Mouse (Mus musculus): ENCODE measurements around the gene Rras. TPM values are rescaled to one million over a fixed set of nuclear protein-coding genes. Genes with fewer than 3 reads are reported as not detected.

The Rras gene
- 383 and 414 TPM in 2 replicates for polyA plus RNA-seq (2012; rRNA removed)

DNA sequence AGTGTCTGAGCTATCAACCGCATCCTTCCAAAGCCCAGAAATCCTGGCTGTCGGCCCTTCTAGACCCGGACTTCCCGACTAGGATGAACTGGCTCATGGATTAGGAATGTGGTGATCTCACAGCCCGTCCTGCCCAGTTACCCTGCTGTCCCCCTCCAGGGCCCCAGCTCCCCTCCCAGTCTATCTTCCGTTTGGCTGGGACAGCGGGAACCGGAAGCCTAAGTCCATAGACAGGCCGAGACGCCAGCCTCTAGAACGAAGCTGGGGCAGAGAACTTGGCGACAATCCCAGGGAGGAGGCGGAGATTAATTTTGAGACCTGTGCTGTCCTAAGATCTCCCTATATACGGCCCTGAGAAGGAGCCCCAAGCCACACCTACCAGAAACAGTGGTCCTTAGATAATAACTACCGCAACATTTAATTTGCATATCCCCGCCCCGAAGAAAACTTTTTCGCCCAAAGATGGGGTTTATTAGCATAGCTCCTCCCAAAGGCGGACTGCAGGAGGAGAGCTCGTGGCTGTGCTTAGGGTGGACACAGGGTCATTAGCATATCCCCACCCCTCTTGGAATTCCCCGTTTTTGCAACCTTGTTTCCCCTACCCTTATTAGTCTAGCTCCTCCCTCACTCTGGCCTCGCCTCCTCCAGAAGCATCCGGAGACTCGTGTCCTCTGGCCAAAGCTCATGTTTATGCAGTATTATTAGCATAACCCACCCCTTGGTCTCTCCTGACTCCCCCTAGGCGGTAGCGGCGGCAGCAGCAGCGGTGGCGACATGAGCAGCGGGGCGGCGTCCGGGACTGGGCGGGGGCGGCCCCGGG is at the start of gene Rras:
Rras (plus strand) TSS at position 720 of the 820 bp plus-strand sequence.
- peak; percentile 82 for DNase-seq (ENCODE audit: low spot score)

DNA sequence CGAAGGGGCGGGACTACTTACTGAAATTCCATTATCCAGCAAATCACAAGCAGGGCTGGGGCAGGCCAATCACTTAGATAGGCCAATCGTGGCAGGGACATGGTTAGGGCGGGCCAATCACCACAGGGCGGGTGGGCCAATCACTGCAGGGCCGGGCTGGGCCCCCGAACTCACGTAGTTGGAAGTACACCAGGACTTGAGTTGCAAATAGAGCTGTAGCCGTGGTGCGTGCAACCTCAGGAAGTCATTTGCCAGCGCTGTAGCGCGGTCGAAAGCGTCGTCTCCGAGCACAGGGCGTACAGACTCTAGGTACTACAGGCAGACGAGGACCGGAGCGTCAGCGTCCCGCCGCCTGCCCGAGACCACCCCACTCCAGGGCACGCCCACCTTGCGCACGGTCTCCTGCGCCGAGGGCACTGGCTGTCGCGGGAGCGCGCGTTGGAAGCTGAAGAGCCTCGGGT is 47.5 kb upstream of the Rras start:
- DNase-seq (ENCODE audit: low spot score): peak; percentile 61

DNA sequence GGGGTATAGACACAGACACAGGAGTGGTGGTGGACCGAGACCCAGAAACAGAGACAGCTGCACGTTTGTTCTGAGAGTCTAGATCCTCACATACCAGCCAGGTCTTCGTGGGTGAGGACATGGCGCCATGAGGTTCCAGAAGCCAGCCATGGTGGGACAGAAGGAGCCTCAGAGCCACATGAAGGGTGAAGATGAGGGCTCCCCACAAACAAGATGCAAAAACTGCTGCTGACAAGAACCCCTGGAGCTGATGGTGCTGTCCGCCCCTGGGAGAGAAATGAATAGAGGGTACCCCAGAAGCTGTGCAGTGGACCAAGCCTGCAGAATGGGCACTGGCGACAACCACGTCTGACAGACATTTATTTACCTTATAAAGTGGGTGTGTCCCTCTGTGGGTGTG is 46.6 kb upstream of the Rras start:
- no peak for DNase-seq (ENCODE audit: low spot score)

DNA sequence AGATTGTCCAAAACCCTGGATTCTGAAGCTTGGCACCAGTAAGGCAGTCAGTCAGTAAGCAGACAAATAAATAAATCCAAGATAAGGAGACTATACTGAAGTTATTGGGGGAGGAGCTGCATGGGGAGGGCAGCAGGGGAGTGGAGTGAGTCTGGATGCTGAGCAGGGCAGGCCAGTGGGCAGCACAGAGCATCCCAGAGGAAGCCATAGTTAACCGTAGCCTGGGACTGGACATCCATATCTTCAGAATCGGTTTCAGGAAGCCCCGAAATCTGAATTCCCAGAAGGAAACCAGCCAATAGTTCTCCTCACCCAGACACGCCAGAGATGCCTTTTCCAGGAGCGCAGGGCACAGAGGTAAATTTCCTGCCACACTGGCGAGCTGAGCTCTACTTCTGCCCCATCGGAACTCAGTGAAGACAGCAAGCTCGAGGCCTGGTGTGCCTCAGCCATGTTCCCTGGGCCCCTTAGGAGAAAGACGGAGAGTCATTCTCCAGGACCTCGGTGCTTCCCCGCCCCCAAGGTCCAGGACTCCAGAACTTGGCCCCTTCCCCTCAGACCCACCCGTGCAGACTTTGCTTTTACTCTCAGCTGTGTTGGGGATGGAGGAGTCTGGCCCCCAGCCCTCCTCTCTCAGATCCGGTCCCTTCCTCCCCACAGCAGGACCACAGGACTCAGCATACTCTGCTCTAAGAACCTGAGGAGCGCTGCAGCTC is 44.2 kb upstream of the Rras start:
- DNase-seq (ENCODE audit: low spot score): no peak

DNA sequence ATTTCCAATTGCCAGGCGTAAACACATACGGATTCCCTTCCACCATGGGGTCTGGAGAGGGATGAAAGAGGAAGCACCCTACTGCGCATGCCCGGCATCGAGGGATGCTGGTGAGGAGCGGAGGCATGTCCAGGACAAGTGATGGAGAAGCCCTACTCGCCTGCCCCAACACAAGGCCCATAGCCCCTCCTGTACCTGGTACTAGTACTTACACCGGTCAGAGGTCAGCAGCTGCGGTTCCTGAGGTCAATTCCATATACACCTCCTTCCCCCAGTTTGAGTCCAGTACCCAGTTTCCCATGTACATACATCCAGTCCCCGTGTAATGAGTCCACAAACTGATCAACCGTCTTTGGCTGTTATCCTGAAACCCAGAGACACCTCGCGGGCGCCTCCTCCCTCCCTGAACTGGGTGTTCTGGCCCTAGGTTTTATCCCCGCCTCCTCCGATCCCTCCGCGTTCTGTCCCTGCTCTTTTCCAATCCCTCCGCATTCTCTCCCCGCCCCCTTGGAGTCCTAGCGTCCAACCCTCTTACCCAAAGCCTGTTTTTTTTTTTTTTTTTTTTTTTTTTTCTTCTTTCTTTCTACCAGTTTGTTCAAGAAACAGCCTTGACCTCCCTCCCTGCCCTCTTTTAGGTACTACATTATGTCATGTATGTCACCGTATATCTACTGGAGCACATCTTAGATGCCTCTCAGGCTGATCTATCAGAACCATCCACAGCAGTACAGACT is 43.2 kb upstream of the Rras start, which contains the start of gene Cpt1c:
Cpt1c (minus strand) TSS at position 469 of the 734 bp plus-strand sequence.
- DNase-seq (ENCODE audit: low spot score): no peak

DNA sequence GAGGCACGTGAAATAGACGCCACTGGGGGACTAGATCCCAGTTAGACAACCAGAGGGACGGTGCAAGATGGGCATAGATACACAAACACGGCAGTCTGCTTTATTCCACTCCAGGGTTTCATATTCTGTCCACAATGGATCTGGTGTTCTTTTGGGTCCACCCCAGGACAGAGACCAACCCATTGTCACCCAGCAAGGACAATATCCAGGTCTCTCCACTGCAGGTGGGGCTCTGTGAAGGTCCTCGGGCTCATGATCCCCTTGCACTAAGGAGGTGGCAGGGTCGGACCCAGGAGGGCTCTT is 42.7 kb upstream of the Rras start:
- no peak for DNase-seq (ENCODE audit: low spot score)

DNA sequence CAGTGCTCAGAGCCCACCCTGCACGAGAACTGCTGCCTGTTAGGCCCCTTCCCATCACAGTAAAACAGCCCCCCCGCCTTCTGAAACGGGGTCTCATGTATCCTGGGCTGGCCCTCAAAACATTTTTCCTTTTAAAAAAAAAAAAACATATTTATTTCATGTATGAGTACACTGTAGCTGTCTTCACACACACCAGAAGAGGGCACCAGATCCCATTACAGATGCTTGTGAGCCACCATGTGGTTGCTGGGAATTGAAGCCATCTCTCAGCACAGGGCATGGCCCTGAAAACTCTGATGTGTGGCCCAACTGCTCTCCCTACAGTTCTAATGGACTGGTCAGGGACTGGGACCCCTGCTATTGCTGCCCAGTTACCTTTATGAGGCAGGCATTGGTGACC is 39.5 kb upstream of the Rras start:
- DNase-seq (ENCODE audit: low spot score): no peak

DNA sequence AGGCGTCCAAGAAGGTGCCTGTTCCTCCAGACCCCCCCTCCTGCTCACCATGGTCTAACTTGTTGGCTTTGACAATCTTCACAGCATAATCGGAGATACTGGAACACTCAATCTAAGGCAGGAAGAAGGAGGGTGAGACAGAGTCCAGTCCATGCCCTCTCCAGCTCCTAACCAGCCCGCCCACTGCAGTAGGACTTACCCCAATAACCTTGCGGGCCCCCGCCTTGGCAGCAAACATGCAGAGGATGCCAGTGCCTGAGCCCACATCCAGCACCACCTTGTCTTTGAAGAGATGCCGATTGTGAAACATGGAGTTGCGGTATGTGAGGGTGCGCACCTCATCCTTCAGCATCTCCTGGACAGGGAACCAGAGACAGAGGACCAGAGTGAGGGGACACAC is 36.2 kb upstream of the Rras start:
- no peak for DNase-seq (ENCODE audit: low spot score)

DNA sequence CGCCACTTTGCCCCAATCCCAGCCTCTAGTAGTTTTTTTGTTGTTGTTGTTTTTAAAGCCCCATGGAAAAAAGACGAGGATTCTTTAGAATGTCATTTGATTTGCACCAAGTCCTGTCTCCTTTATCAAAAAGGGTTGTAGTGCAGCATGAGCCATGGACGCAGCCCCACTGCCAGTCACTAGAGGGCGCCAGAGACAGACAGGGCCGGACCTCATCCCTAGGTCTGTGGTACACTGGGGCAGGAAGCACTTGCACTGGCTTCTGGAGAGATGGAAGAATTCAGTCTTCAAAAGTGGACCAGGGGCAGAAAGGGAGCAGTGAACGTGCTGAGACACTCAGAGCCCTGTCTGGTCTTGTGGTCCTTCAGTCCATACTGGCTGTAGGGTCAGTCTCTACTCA is 34.7 kb upstream of the Rras start:
- DNase-seq (ENCODE audit: low spot score): peak; percentile 74

DNA sequence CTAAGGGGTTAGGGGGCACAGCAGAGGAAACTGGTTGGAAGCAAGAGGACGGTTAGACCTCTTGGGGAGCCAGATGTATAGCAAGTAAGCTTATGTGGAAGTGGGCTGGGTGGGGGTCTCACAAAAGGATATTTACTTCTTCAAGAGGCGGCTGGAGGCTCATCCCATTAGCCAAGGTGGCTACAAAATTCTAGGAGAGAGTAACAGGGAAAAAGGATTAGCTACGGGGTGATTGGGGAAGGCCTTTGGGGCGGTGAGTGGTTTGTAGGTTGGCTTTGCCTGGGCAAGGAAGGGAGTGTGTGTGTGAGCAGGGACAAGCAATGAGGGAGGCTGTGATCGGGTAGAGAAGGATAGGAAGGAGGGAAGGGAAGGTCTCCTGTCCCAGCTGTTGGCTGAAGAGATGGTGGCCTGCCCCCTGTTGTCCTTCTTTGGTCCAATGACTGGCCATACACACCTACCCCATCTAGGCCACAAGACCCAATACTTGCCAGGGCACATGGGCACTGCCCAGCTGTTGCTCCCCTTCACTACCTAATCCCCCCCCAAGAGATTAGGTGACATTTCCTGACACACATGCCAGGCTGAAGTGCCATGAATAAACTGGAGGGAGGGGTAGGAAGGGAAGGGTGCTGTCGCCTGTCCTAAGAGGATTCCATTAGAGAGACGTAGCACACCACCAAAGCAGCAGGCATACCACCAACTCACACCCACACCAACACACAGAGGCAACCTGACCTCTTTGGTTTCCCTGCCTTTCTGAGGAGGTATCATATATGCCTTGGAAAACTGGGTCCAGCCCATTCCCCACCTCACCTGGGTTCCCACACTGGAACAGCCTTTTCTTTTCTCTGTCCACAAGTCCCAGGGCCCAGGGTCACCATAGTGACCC is 33.6 kb upstream of the Rras start:
- no peak for DNase-seq (ENCODE audit: low spot score)

DNA sequence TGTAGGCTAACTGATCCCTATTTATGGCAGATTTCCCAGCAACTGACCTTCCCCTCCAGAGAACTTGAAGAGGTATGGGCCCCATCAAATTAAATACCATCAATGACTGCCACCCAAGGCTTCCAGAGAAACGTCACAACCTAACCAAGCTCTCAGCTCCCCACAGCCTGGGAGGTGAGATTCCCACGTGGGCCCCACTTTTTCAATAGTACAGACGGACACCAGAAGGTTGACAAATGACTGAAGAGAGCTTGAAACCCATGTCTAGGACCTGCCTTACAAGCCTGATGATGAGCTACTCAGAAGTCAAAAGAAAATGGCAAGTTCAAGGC is 33.0 kb upstream of the Rras start:
- no peak for DNase-seq (ENCODE audit: low spot score)

DNA sequence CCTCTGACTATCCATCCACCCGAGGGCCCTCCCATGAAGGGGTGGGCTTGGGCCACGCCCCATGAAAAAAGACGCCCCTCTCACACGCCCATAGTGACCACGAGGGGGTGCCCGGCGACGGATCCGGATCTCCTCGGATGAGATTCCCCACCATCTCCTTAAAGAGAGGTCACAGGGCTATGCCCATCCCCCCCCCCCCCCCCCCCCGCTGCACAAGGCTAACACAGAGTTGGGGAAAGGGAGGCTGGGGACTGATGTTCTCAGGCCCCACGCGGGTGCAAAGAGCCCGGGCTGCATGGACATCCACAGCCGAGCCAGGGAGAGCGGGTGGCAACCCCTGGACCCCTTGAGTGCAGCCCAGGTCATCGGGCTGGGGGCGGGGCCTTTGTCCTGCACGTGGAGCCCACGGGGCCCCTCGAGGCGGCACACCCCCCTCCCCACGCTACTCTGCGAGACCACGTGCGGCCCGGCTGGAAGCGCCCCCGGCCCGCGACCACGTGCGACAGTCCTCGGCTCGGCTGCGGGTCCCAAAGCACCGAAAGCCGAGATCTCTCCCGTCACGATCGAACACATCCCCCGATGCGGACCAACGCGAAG is 32.1 kb upstream of the Rras start:
- no peak for DNase-seq (ENCODE audit: low spot score)

DNA sequence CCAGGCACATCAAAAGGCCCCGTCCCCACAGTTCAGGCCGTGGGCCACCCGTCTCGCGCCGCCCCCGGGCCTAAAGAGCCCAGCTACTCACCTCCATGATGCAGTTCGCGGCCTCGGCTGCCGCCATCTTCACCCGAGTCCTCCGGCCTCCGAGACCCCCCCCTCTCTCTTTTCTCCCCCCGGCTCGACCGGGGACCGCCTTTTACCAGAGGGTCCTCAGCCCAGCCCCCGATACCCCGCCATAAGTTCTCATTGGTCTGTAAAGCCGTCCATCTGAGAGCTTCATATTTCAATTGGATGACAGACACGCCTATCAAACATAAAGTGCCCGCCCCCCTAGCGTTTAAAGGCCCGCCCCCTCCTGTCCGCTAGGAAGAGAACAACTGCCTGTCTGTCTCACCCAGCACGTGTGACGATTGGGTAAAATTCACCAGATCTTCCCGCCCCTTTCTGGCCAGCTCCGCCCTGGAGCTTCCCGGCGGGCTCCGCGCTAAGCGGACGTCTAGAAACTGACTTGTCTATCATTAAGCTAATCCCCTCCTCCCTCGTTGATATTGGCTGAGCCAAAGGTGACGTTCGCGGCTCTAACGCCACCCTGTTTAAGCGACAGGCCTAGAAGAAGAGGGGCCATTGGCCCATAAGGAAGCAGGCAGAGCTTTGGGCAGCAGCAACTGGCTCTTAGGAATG is 31.4 kb upstream of the Rras start, which contains the start of gene Prmt1:
Prmt1 (minus strand) TSS at position 377 of the 687 bp plus-strand sequence.
- DNase-seq (ENCODE audit: low spot score): peak; percentile 83

DNA sequence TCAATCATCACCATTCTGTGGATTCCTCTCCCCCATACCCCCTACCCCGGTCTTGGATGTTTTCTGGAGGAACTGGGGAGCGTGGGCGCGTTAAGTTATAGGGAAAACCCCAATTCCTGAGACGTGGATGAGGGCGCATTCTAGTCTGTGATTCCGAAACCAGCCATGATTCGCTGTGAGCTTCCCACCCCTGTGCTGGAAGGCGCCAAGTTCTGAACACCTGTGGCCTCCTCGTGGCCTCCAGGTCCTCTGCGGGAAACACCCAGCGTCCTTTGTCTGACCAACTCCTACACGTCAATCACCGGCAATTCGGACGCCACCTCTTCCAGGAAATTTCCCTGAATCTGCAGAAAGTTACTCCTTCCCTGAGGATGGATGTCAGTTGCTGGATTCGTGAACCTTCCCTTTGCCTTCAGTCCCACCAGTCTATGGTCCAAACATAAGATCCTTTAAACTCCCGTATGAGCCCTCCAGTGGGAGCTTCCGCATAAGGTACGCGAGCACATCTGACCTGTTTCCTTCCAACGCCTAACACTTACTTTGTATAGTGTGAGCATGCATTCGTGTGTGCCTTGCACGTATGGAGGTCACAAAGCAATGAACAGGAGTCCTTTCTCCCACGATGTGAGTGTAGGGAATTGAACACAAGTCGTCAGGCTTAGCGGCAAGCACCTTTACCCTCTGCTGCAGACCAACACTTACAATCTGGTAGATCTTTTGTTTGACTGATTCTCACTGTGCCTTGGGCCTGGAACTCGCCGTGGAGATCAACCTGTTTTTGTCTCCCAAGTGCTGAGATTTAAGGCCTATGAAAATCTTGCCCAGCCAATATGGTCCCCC is 30.7 kb upstream of the Rras start:
- DNase-seq (ENCODE audit: low spot score): no peak

DNA sequence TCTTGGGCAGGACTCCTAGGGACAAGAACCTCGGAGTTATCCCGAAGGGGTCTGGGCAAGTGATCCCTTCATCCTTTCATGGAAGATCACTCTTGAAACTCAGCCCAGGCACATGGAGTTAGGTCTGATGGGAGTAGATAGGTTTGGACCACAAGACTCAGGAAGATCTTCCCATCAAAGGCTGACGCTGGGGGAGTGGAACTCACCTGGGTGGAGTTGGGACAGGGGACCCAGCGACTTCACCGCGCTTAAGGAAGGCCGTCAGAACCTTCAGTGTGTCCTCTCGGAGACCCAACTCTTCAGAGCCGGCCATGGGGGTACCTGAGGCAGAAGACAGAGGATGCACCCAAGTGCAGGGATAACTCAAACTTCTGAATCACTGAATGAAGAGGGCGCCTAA is 21.1 kb upstream of the Rras start:
- DNase-seq (ENCODE audit: low spot score): no peak

DNA sequence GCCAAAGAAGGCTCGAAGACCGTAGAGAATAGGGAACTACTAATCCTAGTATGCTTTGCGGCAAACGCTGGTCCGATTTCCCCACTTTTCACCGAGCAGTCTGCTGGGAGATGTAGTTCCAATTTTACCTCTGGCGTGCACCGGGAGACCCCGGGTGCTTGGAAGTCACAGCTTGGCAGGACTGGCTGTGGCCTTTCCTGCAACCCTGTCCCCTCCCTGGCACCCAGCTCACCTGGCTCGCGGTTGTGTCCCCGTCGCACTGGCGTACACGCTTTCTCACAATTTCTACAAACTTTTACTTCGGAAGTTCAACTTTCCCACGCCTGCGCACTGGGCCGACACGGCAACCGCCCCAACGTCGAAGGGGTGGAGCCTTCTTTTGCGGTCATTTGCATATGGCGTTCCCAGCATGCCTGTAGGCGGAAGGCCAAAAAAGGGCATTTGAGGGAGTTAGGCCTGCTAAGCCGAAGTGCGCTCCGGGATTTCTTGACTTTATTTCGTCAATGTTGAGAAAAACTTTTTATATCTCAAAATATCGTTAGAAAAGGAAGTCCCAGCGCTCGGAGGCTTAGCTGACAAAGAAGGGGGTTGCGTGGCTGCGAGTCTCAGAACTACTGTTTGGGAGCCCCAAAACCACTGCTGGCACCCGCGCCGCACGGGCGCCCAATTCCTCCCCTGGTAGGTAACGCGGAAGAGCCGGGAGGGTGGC is 20.4 kb upstream of the Rras start, which contains the start of gene Irf3:
Irf3 (plus strand) TSS at position 418 of the 709 bp plus-strand sequence.
- DNase-seq (ENCODE audit: low spot score): peak; percentile 86

DNA sequence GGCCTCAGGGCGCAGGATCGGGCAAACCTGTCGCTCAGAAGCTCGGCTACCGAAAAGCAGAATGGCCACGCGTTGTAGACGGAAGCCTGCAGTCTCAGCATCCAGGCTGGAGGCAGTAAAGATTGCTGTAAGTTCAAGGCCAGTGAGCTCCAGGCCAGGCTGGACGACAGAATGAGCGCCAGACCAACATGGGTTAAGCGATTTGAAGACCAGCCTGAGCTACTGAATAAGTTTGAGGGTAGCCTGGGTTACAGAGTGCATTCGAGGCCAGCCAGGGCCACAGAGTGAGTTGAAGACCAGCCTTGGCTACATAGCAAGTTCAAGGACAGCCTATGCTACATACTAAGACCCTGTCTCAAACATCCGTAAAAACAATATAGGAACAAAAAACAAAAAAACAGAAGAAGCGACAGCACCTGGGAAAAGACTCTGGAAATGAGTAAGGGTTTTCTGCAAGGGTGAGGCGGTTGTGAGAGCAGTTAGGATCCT is 19.8 kb upstream of the Rras start:
- DNase-seq (ENCODE audit: low spot score): no peak

DNA sequence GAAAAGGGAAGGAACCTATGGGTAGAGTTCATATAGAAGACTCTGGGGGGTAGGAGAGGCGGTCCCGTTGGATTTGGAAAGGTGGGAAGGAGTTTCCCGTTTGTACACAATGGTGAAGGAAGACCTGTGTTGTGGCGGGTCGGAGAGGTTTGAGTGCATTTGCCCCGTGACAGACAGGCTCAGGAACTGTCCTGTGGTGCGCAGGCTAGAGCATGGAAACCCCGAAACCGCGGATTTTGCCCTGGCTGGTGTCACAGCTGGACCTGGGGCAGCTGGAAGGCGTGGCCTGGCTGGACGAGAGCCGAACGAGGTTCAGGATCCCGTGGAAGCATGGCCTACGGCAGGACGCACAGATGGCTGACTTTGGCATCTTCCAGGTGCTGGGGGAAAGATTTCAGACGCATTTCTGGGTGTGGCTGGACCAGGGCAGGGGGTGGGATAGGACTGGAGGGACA is 19.2 kb upstream of the Rras start, which contains the start of gene Bcl2l12:
Bcl2l12 (minus strand) TSS at position 212 of the 455 bp plus-strand sequence.
- DNase-seq (ENCODE audit: low spot score): no peak

All from urinary bladder, adult 2 months (tissue).